Mouse (Mus musculus) ES-Bruce4 (cell line): ENCODE data around the gene Spats2.

Source experiments
- CTCF ChIP-seq: IDR thresholded peaks from one replicate; pipeline ENCODE4 v1.8.1; 2011; ENCODE audit warnings: low read depth, low read length
- EP300 ChIP-seq: IDR thresholded peaks from 2 replicates; pipeline ENCODE4 v1.6.1; 2011; ENCODE audit warnings: low read depth, low read length; ENCODE audit not compliant: insufficient read depth
- POLR2A ChIP-seq: IDR thresholded peaks from one replicate; pipeline ENCODE4 v1.8.1; 2011; ENCODE audit warnings: low read length; ENCODE audit not compliant: insufficient read depth

- TF ChIP-seq CTCF (no peak), POLR2A (no peak), EP300 (no peak)
These were observed 91.9 kb downstream of the Spats2 start for GRCm38 (mm10) chr15:99217630-99218029.
